Mouse (Mus musculus) brain, embryonic 14.5 days (tissue): Measurements from ENCODE around the gene Ccdc92. TPM values are rescaled to one million over a fixed set of nuclear protein-coding genes. Genes with fewer than 3 reads are reported as not detected.

Experiments
- DNase-seq: peaks from one replicate; pipeline ENCODE4 v3.0.0-alpha.2; 2011; ENCODE audit warnings: low read depth
- CTCF ChIP-seq: fragments of 200-500 bp; IDR thresholded peaks from 2 replicates; pipeline ENCODE4 v1.5.1; 2012; ENCODE audit warnings: inconsistent platforms, mild to moderate bottlenecking, moderate library complexity, borderline replicate concordance; ENCODE audit not compliant: insufficient read depth, insufficient read length; ENCODE audit errors: extremely low read depth
- POLR2A ChIP-seq: fragments of 200-500 bp; IDR thresholded peaks from 2 replicates; pipeline ENCODE4 v1.6.1; 2012; ENCODE audit warnings: mild to moderate bottlenecking, inconsistent platforms, borderline replicate concordance; ENCODE audit not compliant: poor library complexity, insufficient read depth, insufficient read length, severe bottlenecking; ENCODE audit errors: extremely low read depth
- polyA plus RNA-seq: library from polyadenylated mRNA; depleted of rRNA; stranded (reverse); fragments of >200 nt; gene quantifications from 2 replicates; pipeline ENCODE4 v1.2.3, GENCODE M21; 2012; rRNA removed

Gene Ccdc92
- 27.1 and 36.6 TPM in 2 replicates for polyA plus RNA-seq

GRCm38 (mm10) chr5:124862013-124862866 lies at the start of gene Ccdc92, which contains the start of gene Zfp664:
Ccdc92 (minus strand) TSS chr5:124862424.
Zfp664 (plus strand) TSS chr5:124862691.
- TF ChIP-seq CTCF, result no peak
- peak; percentile 95 for TF ChIP-seq POLR2A
- DNase-seq, result peak; percentile 100

- no peak for TF ChIP-seq POLR2A
- peak; percentile 92 for TF ChIP-seq CTCF
- DNase-seq, result peak; percentile 92
Measured at GRCm38 (mm10) chr5:124908860-124909259, 46.6 kb upstream of the Ccdc92 start.

GRCm38 (mm10) chr5:124906890-124907289 lies 44.7 kb upstream of the Ccdc92 start:
- no peak for DNase-seq

GRCm38 (mm10) chr5:124903852-124904251 lies 41.6 kb upstream of the Ccdc92 start:
- no peak for TF ChIP-seq POLR2A
- no peak for TF ChIP-seq CTCF
- no peak for DNase-seq

More at GRCm38 (mm10) chr5:124906890-124907289, 44.7 kb upstream of the Ccdc92 start:
- TF ChIP-seq CTCF (no peak), POLR2A (no peak)

GRCm38 (mm10) chr5:124902195-124902594 lies 40.0 kb upstream of the Ccdc92 start:
- peak; percentile 63 for DNase-seq
- TF ChIP-seq POLR2A (no peak), CTCF (no peak)

- peak; percentile 89 for DNase-seq
- no peak for TF ChIP-seq POLR2A
- no peak for TF ChIP-seq CTCF
Measured at GRCm38 (mm10) chr5:124901675-124902074, 39.5 kb upstream of the Ccdc92 start.

- TF ChIP-seq POLR2A, result no peak
- 0 out of 2 replicates have a peak, but pooled peaks have one; percentile 1 for TF ChIP-seq CTCF
- no peak for DNase-seq
Measured at GRCm38 (mm10) chr5:124900738-124901490, 38.7 kb upstream of the Ccdc92 start.

GRCm38 (mm10) chr5:124899945-124900631 lies 37.9 kb upstream of the Ccdc92 start:
- peak; percentile 99 for TF ChIP-seq CTCF
- no peak for TF ChIP-seq POLR2A
- peak; percentile 89 for DNase-seq

GRCm38 (mm10) chr5:124896135-124896534 lies 33.9 kb upstream of the Ccdc92 start:
- TF ChIP-seq CTCF (no peak), POLR2A (no peak)
- DNase-seq, result no peak

- DNase-seq, result no peak
- TF ChIP-seq POLR2A (no peak), CTCF (no peak)
Measured at GRCm38 (mm10) chr5:124891921-124892370, 29.7 kb upstream of the Ccdc92 start.
